Mouse (Mus musculus) effector memory CD4-positive, alpha-beta T cell, adult 7 months (primary cell): Measurements from ENCODE around the gene Ski. TPM values are rescaled to one million over a fixed set of nuclear protein-coding genes. Genes with fewer than 3 reads are reported as not detected.

Experiments
- polyA plus RNA-seq: library from polyadenylated mRNA; unstranded; fragments of 100-300 nt; shearing (Covaris generic); gene quantifications from one replicate; pipeline ENCODE4 v1.2.1, GENCODE M21; 2017

Gene Ski
- 116 TPM for polyA plus RNA-seq

DNA sequence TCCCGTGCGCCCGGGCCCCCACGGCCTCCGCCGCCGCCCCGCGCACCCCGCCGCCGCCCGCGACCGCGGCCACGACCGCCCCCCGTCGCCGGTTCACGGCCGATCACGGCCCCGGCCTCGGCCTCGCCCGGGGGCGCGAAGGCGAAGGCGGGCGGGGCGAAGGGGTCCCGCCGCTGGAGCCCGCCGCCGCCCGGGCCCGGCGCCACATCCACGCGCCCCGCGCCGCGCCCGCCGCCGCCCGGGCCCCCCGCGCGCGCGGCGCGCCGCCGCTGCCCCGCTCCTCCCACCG is at the start of gene Ski:
Gene Ski, minus strand, starts transcription at position 41 of the 289 bp plus-strand sequence.

DNA sequence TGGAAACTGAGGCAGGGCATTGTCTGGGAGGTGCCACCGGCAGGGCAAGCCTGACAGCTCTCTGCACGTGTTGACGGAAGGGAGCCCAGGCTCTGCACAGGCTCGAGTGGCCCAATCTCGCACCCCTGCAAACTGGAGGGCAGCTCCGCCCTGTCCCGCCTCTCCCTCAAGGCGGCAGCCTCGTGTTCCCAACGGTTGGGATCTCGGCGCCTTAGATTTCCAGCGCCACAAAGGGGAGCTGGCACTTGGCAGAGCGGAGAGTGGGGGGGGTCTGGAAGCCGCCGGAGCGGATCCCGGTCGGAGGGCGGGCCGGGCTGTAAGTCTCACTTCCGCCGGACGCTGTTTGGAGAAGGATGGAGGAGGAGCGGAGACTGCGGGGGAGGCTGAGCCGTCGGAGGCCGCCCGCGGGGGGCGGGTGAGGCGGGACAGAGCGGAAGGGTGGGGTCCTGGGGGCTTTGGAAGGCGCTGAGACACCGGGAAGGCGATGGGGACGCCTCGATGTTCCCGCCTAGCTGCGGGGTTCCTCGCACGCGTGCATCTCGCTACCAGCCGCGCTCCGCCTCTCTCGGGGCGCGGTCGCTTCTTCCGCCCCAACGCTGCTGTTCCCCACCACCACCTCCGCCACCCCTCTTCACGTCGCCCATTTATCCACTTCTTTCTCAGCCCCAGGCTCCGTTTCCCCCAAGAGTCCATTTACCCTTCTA is 27.4 kb upstream of the Ski start, which contains the start of gene Faap20:
Gene Faap20, plus strand, starts transcription at position 155 of the 704 bp plus-strand sequence.

Other genes with a start within 250 kb of the Ski start
- gene Plch2, start 165.8 kb downstream of the Ski start, polyA plus RNA-seq: 0.17 TPM
- 3.1 TPM for gene Pex10, start 155.6 kb downstream of the Ski start, polyA plus RNA-seq
- gene Rer1, start 136.2 kb downstream of the Ski start, polyA plus RNA-seq: 130 TPM
- 2.1 TPM for gene Morn1, start 136.0 kb downstream of the Ski start, polyA plus RNA-seq
- gene Faap20, start 27.2 kb upstream of the Ski start, polyA plus RNA-seq: 47.9 TPM
- gene Prkcz, start 138.8 kb upstream of the Ski start, polyA plus RNA-seq: 44.9 TPM
- gene Gabrd, start 175.5 kb upstream of the Ski start, polyA plus RNA-seq: 1.1 TPM
- 5.7 TPM for gene Cfap74, start 186.6 kb upstream of the Ski start, polyA plus RNA-seq
- not detected for gene Tmem52, start 246.5 kb upstream of the Ski start, polyA plus RNA-seq